Mouse (Mus musculus): ENCODE results near the gene 9930111J21Rik1.
"Not testable (repeated sequence)": the region's sequence is repeated elsewhere in the genome, so short reads cannot be mapped to it uniquely, and the experiment has no call there.

The 9930111J21Rik1 gene

DNA sequence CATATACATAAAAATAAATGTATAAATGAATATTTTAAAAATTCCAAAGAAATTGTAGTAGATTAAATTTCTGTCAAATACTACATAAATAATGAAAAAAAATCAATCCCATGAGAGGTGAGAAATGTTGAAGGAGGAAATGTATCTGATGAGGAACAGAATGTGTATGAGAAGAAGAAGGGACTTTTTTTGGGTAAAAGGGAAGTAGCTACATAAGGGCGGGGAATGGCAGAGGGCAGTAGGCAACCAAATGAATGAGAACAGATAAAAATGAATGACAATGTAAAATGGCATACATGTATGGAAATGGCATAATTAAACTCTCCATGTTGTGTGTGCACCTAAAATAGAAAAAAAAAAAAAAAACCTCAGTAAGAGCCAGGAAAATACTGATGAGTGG lies 65.6 kb downstream of the 9930111J21Rik1 start:
- DNase-seq = no peak

DNA sequence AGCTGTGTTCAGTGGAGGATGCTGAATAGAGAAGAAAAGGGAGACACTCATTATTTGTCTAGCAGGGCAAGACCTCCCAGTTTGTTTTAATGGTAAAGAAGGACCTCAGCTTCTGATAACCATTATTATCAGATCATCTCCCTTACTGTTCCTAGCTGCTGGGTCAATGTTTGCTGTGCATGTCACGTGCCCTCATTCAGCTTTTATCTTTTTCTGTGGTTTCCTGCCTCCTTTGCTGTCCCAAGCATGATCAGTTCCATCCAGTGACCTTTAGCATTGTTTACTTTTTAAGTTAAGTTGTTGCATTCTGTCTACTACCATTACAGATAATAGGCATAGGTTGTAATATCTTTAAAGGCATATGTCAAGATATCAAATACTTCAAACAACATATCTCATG lies 70.7 kb downstream of the 9930111J21Rik1 start:
- DNase-seq = no peak

DNA sequence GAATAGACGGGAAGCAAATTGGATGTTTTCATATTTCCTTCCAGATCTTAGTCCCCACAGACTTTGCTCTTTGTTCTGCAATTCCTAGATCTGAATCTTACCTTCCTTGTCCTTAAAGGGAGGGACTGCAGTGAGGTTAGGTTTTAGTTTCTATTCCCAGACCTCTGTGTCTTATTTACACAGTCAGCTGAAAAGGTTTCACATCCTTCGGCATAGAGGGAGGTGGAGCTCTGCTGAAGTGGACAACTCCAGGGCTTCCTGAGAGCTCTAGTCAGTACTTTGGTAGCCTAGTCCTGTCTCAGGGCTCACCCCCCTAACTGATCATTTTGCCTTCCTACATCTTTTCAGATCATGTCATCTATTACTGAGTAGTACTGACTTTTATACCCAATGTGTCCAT lies 77.2 kb downstream of the 9930111J21Rik1 start, which contains the start of gene Gm5431:
TSS of gene Gm5431 (minus strand) at position 194 of the 400 bp plus-strand sequence.
- DNase-seq = no peak

DNA sequence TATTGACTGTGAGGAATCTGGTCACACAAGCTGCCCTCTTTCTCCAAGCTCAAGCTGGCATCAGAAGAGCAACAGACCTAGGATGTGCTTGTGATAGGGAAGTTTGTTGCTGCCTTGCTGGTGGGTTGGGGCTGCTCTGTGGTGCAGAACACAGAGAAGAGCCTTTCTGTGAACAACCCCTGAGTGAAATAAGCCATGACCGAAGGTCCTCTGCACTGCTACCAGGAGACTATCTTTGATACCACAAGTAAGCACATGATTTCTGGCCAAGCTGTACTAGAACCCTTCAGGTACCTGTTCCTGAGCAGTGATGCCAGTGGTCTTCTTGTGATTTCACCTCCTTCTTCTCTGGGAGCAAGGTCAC lies 77.6 kb downstream of the 9930111J21Rik1 start:
- not testable (repeated sequence) for DNase-seq

DNA sequence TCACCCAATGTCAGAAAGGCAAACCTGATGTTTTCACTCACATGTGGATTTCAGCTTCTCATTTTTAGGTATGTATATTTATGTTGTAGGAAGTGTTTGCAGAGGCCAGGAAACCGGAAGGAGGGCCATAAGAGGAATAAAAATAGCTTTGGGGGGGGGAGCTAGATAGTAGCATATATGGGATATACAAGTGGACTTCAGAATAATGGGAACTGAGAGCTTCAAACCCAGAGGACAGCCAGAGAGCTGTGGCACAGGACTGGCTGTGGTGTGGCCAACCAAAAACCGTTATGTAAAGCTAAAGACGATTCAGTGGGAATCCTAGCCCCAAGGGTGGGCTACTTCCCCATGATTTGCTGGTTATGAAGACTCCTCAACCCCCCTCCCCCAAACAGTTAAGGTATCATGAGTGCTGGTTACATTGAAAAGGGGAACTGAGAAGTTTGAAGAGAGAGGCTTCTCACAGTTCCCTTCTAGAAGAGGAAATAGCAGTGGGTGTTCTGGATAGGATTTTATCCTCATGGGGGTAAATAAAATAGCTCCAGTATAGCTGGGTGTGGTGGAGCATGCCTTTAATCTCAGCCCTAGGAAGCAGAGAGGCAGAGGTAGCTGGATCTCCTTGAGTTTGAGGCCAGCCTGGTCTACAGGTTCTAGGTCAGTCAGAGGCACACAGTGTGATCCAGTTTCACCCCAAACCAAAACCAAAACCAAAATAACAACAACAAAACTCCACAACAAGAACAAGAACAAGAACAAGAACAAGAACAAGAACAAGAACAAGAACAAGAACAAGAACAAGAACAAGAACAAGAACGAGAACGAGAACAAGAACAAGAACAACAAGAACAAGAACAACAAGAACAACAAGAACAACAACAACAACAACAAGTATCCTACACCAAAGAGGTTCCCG lies 78.3 kb downstream of the 9930111J21Rik1 start:
- DNase-seq = not testable (repeated sequence)

DNA sequence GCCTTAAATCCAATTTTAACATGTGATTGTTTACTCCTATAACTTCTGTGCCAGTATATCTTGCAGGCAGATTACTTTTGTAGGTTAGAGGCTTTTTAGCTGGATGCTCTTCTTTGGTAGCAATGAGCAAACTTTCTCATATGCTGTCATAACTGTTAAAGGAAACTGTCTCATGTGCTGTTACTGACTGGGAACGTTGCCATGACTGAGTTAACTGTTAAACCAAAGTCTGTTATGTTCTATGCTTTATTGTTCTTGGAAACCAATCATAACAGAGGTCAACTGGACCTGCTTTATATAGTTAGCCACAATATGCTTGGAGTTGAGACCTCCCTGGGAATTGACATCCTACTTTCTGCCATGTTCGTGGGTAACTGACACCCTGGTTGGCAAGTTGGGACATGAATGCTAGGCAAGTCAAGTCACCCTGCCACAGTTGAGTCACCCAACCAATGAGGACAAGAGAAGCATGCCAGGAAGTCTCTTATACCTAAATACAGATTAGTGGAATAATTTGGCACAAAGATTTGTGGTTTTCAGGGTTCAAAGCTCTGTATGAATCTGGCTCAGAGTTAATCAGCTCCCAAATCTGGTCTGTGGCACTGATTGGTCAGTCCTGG lies 80.3 kb downstream of the 9930111J21Rik1 start:
- DNase-seq = peak in 1 of 2 experiments; percentile 55

Measured in kidney, postnatal 25 days (tissue).